Mouse (Mus musculus) C2C12 (cell line): ENCODE results near the gene Slc47a1.

Experiments
- CTCF ChIP-seq: IDR thresholded peaks from one replicate; pipeline ENCODE4 v1.5.1; 2011; ENCODE audit not compliant: control insufficient read depth, insufficient read depth, insufficient read length
- MAX ChIP-seq: IDR thresholded peaks from one replicate; pipeline ENCODE4 v1.6.1; 2011; ENCODE audit warnings: mild to moderate bottlenecking, control low read depth
- MYOG ChIP-seq: IDR thresholded peaks from one replicate; pipeline ENCODE4 v1.6.1; 2011; ENCODE audit not compliant: control insufficient read depth, insufficient read length; ENCODE audit errors: extremely low read depth
- USF1 ChIP-seq: IDR thresholded peaks from one replicate; pipeline ENCODE4 v1.6.1; 2011; ENCODE audit warnings: low read depth, mild to moderate bottlenecking, control low read depth, moderate library complexity

DNA sequence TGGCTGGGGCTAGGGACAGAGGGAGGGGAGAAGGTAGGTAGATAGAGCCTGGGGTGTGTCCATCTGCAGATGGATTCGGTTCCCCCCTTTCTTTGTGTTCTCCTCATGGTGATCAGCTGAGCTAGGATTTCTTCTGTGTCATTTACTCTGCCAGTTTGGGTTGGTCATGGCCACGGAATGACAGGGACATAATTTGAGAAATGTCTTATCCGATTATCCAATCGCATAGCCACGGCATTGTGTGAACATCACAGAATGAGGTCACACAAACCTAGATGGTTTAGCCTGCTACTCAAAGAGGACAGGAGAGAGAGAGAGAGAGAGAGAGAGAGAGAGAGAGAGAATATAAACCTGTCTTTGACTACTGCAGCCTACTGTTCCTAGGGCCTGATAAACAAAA is 22.8 kb downstream of the Slc47a1 start:
- TF ChIP-seq CTCF (no peak), MAX (no peak), USF1 (no peak), MYOG (no peak)
